Mouse (Mus musculus): ENCODE measurements around the gene Rbm11. TPM values are rescaled to one million over a fixed set of nuclear protein-coding genes. Genes with fewer than 3 reads are reported as not detected.

The Rbm11 gene
- polyA plus RNA-seq, 1 experiment from 2014 or later, result 0.15 TPM

Other genes starting within 250 kb of the Rbm11 start
- gene Lipi, start 6.8 kb upstream of the Rbm11 start, polyA plus RNA-seq (2016; fragmentation: Nextera tagmentation; extraction: Ambion mirVana), result not detected in 2 replicates
- 22.2 and 30.3 TPM in 2 replicates for gene Hspa13, start 174.3 kb downstream of the Rbm11 start, polyA plus RNA-seq (2016; fragmentation: Nextera tagmentation; extraction: Ambion mirVana)

Measured in limb, embryonic 10.5 days (tissue).